Mouse (Mus musculus) heart, embryonic 10.5 days (tissue): Measurements from ENCODE around the gene Gpr137. TPM values are rescaled to one million over a fixed set of nuclear protein-coding genes. Genes with fewer than 3 reads are reported as not detected.
A peak's percentile ranks its signal among the peaks of the same experiment; 100 is the strongest.
"Not testable (repeated sequence)": the region's sequence is repeated elsewhere in the genome, so short reads cannot be mapped to it uniquely, and the experiment has no call there.

Experiments
- DNase-seq: peaks from one replicate; pipeline ENCODE4 v3.0.0-alpha.2; 2017; ENCODE audit warnings: low spot score
- H3K27ac ChIP-seq: fragments of 300-500 bp; sonication (generic); 2 replicates; pipeline ENCODE4 v1.5.1; 2016; ENCODE audit warnings: mild to moderate bottlenecking
- H3K27me3 ChIP-seq: fragments of 300-500 bp; sonication (generic); 2 replicates; pipeline ENCODE4 v1.6.1; 2016; ENCODE audit warnings: mild to moderate bottlenecking; ENCODE audit not compliant: poor library complexity, insufficient read depth, severe bottlenecking
- H3K36me3 ChIP-seq: fragments of 300-500 bp; sonication (generic); 2 replicates; pipeline ENCODE4 v1.6.1; 2016; ENCODE audit warnings: mild to moderate bottlenecking, moderate library complexity
- H3K4me1 ChIP-seq: fragments of 300-500 bp; sonication (generic); 2 replicates; pipeline ENCODE4 v1.6.1; 2016; ENCODE audit warnings: mild to moderate bottlenecking
- H3K4me3 ChIP-seq: fragments of 300-500 bp; sonication (generic); 2 replicates; pipeline ENCODE4 v1.5.1; 2016; ENCODE audit warnings: mild to moderate bottlenecking, moderate library complexity
- H3K9me3 ChIP-seq: fragments of 300-500 bp; sonication (generic); 2 replicates; pipeline ENCODE4 v1.6.1; 2016; ENCODE audit warnings: mild to moderate bottlenecking, moderate library complexity
- WGBS: fragments of 180-500 bp; shearing (Covaris S2); methylation state at CpG from one replicate; pipeline ENCODE4 v1.1.7; 2016; 5-methylcytosine and 5-hydroxymethylcytosine counted together
- polyA plus RNA-seq: library from polyadenylated mRNA; unstranded; fragments of >200 nt; fragmentation: Nextera tagmentation; extraction: Ambion mirVana; gene quantifications from 2 replicates; pipeline ENCODE4 v1.2.1, GENCODE M21; 2016

The Gpr137 gene
- polyA plus RNA-seq, 1 experiment from 2014 or later, result 20.3 TPM

- WGBS, result 10% methylated on average over 11 of the region's 11 CpGs
- Histone ChIP-seq H3K9me3 (no peaks in the 10 kb centered on the region), H3K27me3 (no peaks in the 10 kb centered on the region), H3K27ac (peak overlapping the region; percentile 96), H3K36me3 (peaks cover 62% of the 10 kb centered on the region), H3K4me1 (peaks cover 37% of the 10 kb centered on the region), H3K4me3 (peak overlapping the region; percentile 76)
- no peak for DNase-seq
Observed at GRCm38 (mm10) chr19:6909021-6909420, 33.3 kb downstream of the Gpr137 start.

- H3K27me3 ChIP-seq, result no peaks in the 10 kb centered on the region
- WGBS, result 85% methylated on average over 7 of the region's 7 CpGs
- H3K9me3 ChIP-seq, result no peaks in the 10 kb centered on the region
- DNase-seq, result peak; percentile 62
- H3K4me3 ChIP-seq, result peak overlapping the region; percentile 76
- peaks cover 54% of the 10 kb centered on the region for H3K36me3 ChIP-seq
- H3K27ac ChIP-seq, result peak overlapping the region; percentile 96; the same call in 1 of the 2 replicates
- peaks cover 37% of the 10 kb centered on the region for H3K4me1 ChIP-seq
Observed at GRCm38 (mm10) chr19:6907811-6908540, 34.3 kb downstream of the Gpr137 start.

- H3K9me3 ChIP-seq, result no peaks in the 10 kb centered on the region
- H3K4me3 ChIP-seq, result no peak overlapping the region
- WGBS, result 85% methylated on average over 8 of the region's 8 CpGs
- H3K36me3 ChIP-seq, result peaks cover 46% of the 10 kb centered on the region
- no peak for DNase-seq
- no peaks in the 10 kb centered on the region for H3K27me3 ChIP-seq
- H3K27ac ChIP-seq, result no peak overlapping the region
- H3K4me1 ChIP-seq, result peaks cover 37% of the 10 kb centered on the region
Observed at GRCm38 (mm10) chr19:6907094-6907493, 35.2 kb downstream of the Gpr137 start.

- no peaks in the 10 kb centered on the region for H3K9me3 ChIP-seq
- peaks cover 37% of the 10 kb centered on the region for H3K36me3 ChIP-seq
- no peak overlapping the region for H3K27ac ChIP-seq
- H3K4me1 ChIP-seq, result peaks cover 30% of the 10 kb centered on the region
- 82% methylated on average over 3 of the region's 3 CpGs for WGBS
- no peak overlapping the region for H3K4me3 ChIP-seq
- no peaks in the 10 kb centered on the region for H3K27me3 ChIP-seq
- DNase-seq, result no peak
Observed at GRCm38 (mm10) chr19:6906199-6906598, 36.1 kb downstream of the Gpr137 start.

GRCm38 (mm10) chr19:6905498-6906159 lies 36.7 kb downstream of the Gpr137 start:
- H3K36me3 ChIP-seq, result peaks cover 33% of the 10 kb centered on the region
- H3K27ac ChIP-seq, result no peak overlapping the region
- H3K4me1 ChIP-seq, result peaks cover 26% of the 10 kb centered on the region
- H3K4me3 ChIP-seq, result no peak overlapping the region
- DNase-seq, result peak; percentile 68
- no peaks in the 10 kb centered on the region for H3K27me3 ChIP-seq
- H3K9me3 ChIP-seq, result no peaks in the 10 kb centered on the region
- WGBS, result 88% methylated on average over 11 of the region's 11 CpGs

GRCm38 (mm10) chr19:6904846-6905245 lies 37.4 kb downstream of the Gpr137 start:
- Histone ChIP-seq H3K4me1 (peaks cover 22% of the 10 kb centered on the region), H3K27me3 (no peaks in the 10 kb centered on the region), H3K9me3 (0 out of 2 replicates have a peak, but pooled peaks cover 4% of the 10 kb centered on the region), H3K4me3 (no peak overlapping the region), H3K27ac (no peak overlapping the region), H3K36me3 (peaks cover 33% of the 10 kb centered on the region)
- WGBS, result 79% methylated on average over 2 of the region's 2 CpGs
- peak; percentile 62 for DNase-seq

GRCm38 (mm10) chr19:6903031-6903430 lies 39.2 kb downstream of the Gpr137 start:
- 0 out of 2 replicates have a peak, but pooled peaks cover 5% of the 10 kb centered on the region for H3K9me3 ChIP-seq
- H3K4me3 ChIP-seq, result no peak overlapping the region
- WGBS, result 97% methylated on average over 1 of the region's 1 CpGs
- peaks cover 33% of the 10 kb centered on the region for H3K36me3 ChIP-seq
- H3K27me3 ChIP-seq, result no peaks in the 10 kb centered on the region
- no peak overlapping the region for H3K27ac ChIP-seq
- DNase-seq, result peak; percentile 50
- peaks cover 8% of the 10 kb centered on the region for H3K4me1 ChIP-seq

- 82% methylated on average over 4 of the region's 4 CpGs for WGBS
- DNase-seq, result peak; percentile 16
Observed at GRCm38 (mm10) chr19:6899641-6900040, 42.6 kb downstream of the Gpr137 start.

GRCm38 (mm10) chr19:6895608-6896305 lies 46.5 kb downstream of the Gpr137 start:
- not testable (repeated sequence) for H3K4me3 ChIP-seq, H3K4me1 ChIP-seq, H3K36me3 ChIP-seq, H3K27ac ChIP-seq, H3K27me3 ChIP-seq
- H3K9me3 ChIP-seq, result 0 out of 2 replicates have a peak, but pooled peaks cover 13% of the 10 kb centered on the region
- 79% methylated on average over 18 of the region's 18 CpGs for WGBS
- peak; percentile 72 for DNase-seq

More at GRCm38 (mm10) chr19:6899641-6900040, 42.6 kb downstream of the Gpr137 start:
- no peak overlapping the region for H3K27ac ChIP-seq
- H3K36me3 ChIP-seq, result peaks cover 6% of the 10 kb centered on the region; the same call in 1 of the 2 replicates
- H3K9me3 ChIP-seq, result 0 out of 2 replicates have a peak, but pooled peaks cover 13% of the 10 kb centered on the region
- no peak overlapping the region for H3K4me3 ChIP-seq
- H3K4me1 ChIP-seq, result no peaks in the 10 kb centered on the region
- H3K27me3 ChIP-seq, result no peaks in the 10 kb centered on the region

GRCm38 (mm10) chr19:6893731-6894451 lies 48.4 kb downstream of the Gpr137 start:
- H3K27me3 ChIP-seq, result no peaks in the 10 kb centered on the region
- H3K27ac ChIP-seq, result no peak overlapping the region
- H3K36me3 ChIP-seq, result no peaks in the 10 kb centered on the region
- H3K9me3 ChIP-seq, result 0 out of 2 replicates have a peak, but pooled peaks cover 8% of the 10 kb centered on the region
- WGBS, result 88% methylated on average over 14 of the region's 14 CpGs
- DNase-seq, result peak; percentile 53
- H3K4me3 ChIP-seq, result no peak overlapping the region
- H3K4me1 ChIP-seq, result no peaks in the 10 kb centered on the region

GRCm38 (mm10) chr19:6892512-6892911 lies 49.8 kb downstream of the Gpr137 start:
- peak; percentile 51 for DNase-seq
- 54% methylated on average over 4 of the region's 4 CpGs for WGBS
- Histone ChIP-seq H3K9me3 (0 out of 2 replicates have a peak, but pooled peaks cover 8% of the 10 kb centered on the region), H3K27ac (no peak overlapping the region), H3K36me3 (no peaks in the 10 kb centered on the region), H3K4me3 (no peak overlapping the region), H3K4me1 (no peaks in the 10 kb centered on the region), H3K27me3 (no peaks in the 10 kb centered on the region)
